Mouse (Mus musculus) neural tube, embryonic 14.5 days (tissue): ENCODE results near the gene Esr1. TPM values are rescaled to one million over a fixed set of nuclear protein-coding genes. Genes with fewer than 3 reads are reported as not detected.

ENCODE experiments used
- ATAC-seq: fragments of 200-750 bp; cut with Nextera tagmentation; 2 replicates; pipeline ENCODE4 v1.8.0; 2017; ENCODE audit warnings: low read depth, mild to moderate bottlenecking, moderate TSS enrichment, moderate library complexity
- H3K27ac ChIP-seq: fragments of 300-500 bp; sonication (generic); 2 replicates; pipeline ENCODE4 v1.5.1; 2014; ENCODE audit warnings: low read depth, mild to moderate bottlenecking, control low read depth, low read length, moderate library complexity, mixed read lengths
- H3K27me3 ChIP-seq: fragments of 300-500 bp; sonication (generic); 2 replicates; pipeline ENCODE4 v1.6.1; 2014; ENCODE audit warnings: low read length; ENCODE audit not compliant: control insufficient read depth, insufficient read depth
- H3K36me3 ChIP-seq: fragments of 300-500 bp; sonication (generic); 2 replicates; pipeline ENCODE4 v1.6.1; 2014; ENCODE audit warnings: low read length, mixed read lengths; ENCODE audit not compliant: control insufficient read depth, insufficient read depth
- H3K4me1 ChIP-seq: fragments of 300-500 bp; sonication (generic); 2 replicates; pipeline ENCODE4 v1.6.1; 2014; ENCODE audit warnings: low read length; ENCODE audit not compliant: control insufficient read depth, insufficient read depth
- H3K4me2 ChIP-seq: fragments of 300-500 bp; sonication (generic); 2 replicates; pipeline ENCODE4 v1.6.1; 2014; ENCODE audit warnings: mild to moderate bottlenecking, low read depth, low read length, control low read depth
- H3K4me3 ChIP-seq: fragments of 300-500 bp; sonication (generic); 2 replicates; pipeline ENCODE4 v1.5.1; 2014; ENCODE audit warnings: low read depth, low read length, control low read depth, mixed read lengths
- H3K9ac ChIP-seq: fragments of 300-500 bp; sonication (generic); replicated peaks from 2 replicates; pipeline ENCODE4 v1.6.1; 2014; ENCODE audit warnings: low read depth, mild to moderate bottlenecking, control low read depth, low read length, mixed read lengths
- H3K9me3 ChIP-seq: fragments of 300-500 bp; sonication (generic); 2 replicates; pipeline ENCODE4 v1.6.1; 2016; ENCODE audit warnings: low read length; ENCODE audit not compliant: control insufficient read depth
- WGBS: fragments of 180-500 bp; shearing (Covaris S2); extraction: QIAGEN DNeasy Blood & Tissue Kit; methylation state at CpG from one replicate; pipeline ENCODE4 v1.1.7; 2014; 5-methylcytosine and 5-hydroxymethylcytosine counted together
- polyA plus RNA-seq: library from polyadenylated mRNA; unstranded; fragments of >200 nt; fragmentation: Nextera tagmentation; extraction: Ambion mirVana; gene quantifications from 2 replicates; pipeline ENCODE4 v1.2.1, GENCODE M21; 2014

The Esr1 gene
- polyA plus RNA-seq, 1 experiment from 2014 or later, result 0.60 TPM

- Histone ChIP-seq H3K4me3 (no peak overlapping the region), H3K9me3 (no peaks in the 10 kb centered on the region), H3K27ac (no peak overlapping the region), H3K36me3 (no peaks in the 10 kb centered on the region), H3K4me1 (no peaks in the 10 kb centered on the region), H3K27me3 (no peaks in the 10 kb centered on the region), H3K9ac (no peak overlapping the region), H3K4me2 (no peak overlapping the region)
- WGBS, result 69% methylated on average over 3 of the region's 3 CpGs
- ATAC-seq, result no peak
Measured at GRCm38 (mm10) chr10:4798268-4798808, 186.9 kb downstream of the Esr1 start.

GRCm38 (mm10) chr10:4824366-4824765 lies 213.0 kb downstream of the Esr1 start:
- no peak overlapping the region for H3K4me3 ChIP-seq
- no peak overlapping the region for H3K4me2 ChIP-seq
- H3K4me1 ChIP-seq, result no peaks in the 10 kb centered on the region
- no peak overlapping the region for H3K27ac ChIP-seq
- H3K9ac ChIP-seq, result no peak overlapping the region
- H3K9me3 ChIP-seq, result no peaks in the 10 kb centered on the region
- WGBS, result 85% methylated on average over 5 of the region's 5 CpGs
- no peaks in the 10 kb centered on the region for H3K27me3 ChIP-seq
- no peak for ATAC-seq
- no peaks in the 10 kb centered on the region for H3K36me3 ChIP-seq

DNA sequence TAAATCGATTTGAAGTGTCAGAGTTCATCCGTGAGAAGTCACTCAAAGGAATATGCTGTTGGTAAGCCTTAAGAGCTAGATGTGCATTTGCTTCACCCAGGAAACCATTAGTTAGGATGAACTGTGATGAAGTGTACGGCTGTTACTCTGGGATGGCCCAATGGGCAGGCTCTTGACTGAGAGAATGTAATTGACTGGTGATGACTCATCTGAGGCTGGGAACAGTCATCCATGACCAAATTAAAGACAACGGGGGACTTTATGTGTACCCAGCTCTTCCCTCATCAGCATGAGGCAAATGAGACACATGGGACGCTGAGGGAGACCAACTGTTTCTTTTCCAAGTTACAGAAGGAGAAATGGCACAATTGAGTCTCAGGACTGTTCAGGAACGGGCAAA lies 219.2 kb downstream of the Esr1 start:
- H3K9me3 ChIP-seq, result no peaks in the 10 kb centered on the region
- H3K36me3 ChIP-seq, result no peaks in the 10 kb centered on the region
- 68% methylated on average over 6 of the region's 6 CpGs for WGBS
- H3K4me1 ChIP-seq, result no peaks in the 10 kb centered on the region
- no peak overlapping the region for H3K27ac ChIP-seq
- H3K9ac ChIP-seq, result no peak overlapping the region
- no peaks in the 10 kb centered on the region for H3K27me3 ChIP-seq
- peak; percentile 79; the same call in 1 of the 2 replicates for ATAC-seq
- no peak overlapping the region for H3K4me2 ChIP-seq
- no peak overlapping the region for H3K4me3 ChIP-seq

GRCm38 (mm10) chr10:4838099-4838498 lies 226.7 kb downstream of the Esr1 start:
- H3K27ac ChIP-seq, result no peak overlapping the region
- H3K9me3 ChIP-seq, result no peaks in the 10 kb centered on the region
- no peaks in the 10 kb centered on the region for H3K36me3 ChIP-seq
- H3K27me3 ChIP-seq, result no peaks in the 10 kb centered on the region
- WGBS, result 74% methylated on average over 4 of the region's 4 CpGs
- no peak overlapping the region for H3K9ac ChIP-seq
- no peak overlapping the region for H3K4me2 ChIP-seq
- H3K4me1 ChIP-seq, result no peaks in the 10 kb centered on the region
- peak; percentile 31; the same call in 1 of the 2 replicates for ATAC-seq
- no peak overlapping the region for H3K4me3 ChIP-seq

DNA sequence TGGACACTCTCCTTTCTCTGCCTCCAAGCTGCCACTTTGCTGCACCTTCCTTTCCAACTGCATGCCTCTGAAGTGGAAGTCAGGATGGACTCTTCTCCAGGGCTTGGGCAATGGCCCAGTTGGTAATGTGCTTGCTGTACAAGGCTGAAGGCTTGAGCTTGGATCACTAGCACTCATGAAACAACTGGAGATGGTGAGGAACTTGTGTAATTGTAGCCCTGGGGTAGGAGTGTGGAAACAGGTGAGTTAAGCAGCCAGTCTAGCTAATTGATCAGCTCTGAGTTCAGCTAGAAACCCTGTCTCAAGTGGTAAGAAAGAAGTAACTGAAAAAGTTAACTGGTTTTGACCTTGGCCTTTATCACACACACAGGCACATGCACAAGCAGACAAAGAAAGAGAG lies 229.6 kb downstream of the Esr1 start:
- H3K9me3 ChIP-seq, result no peaks in the 10 kb centered on the region
- no peak overlapping the region for H3K4me3 ChIP-seq
- H3K27ac ChIP-seq, result no peak overlapping the region
- no peaks in the 10 kb centered on the region for H3K36me3 ChIP-seq
- no peak overlapping the region for H3K4me2 ChIP-seq
- H3K4me1 ChIP-seq, result no peaks in the 10 kb centered on the region
- no peak for ATAC-seq
- no peak overlapping the region for H3K9ac ChIP-seq
- H3K27me3 ChIP-seq, result no peaks in the 10 kb centered on the region

DNA sequence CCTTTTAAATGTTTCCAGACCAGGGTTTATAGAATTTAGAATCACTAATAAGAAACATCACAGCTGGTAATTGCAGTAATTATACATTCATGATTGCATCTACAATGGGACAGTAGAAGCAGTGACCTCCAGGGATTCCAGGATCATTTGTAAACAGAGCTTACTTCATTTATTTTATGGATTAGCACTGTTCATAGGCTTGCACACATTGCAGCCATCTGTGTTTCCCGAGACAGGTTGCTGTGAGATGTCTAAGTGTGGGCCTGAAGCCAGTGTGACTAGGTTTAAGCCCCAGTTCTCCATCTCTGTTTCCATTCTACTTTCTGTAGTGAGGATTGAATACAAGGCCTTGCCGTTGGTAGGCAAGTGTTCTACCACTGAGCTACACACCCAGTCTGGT lies 236.1 kb downstream of the Esr1 start:
- Histone ChIP-seq H3K4me2 (no peak overlapping the region), H3K4me3 (no peak overlapping the region), H3K4me1 (no peaks in the 10 kb centered on the region), H3K9me3 (no peaks in the 10 kb centered on the region), H3K27ac (no peak overlapping the region), H3K36me3 (no peaks in the 10 kb centered on the region), H3K27me3 (no peaks in the 10 kb centered on the region), H3K9ac (no peak overlapping the region)
- ATAC-seq, result peak; percentile 68; the same call in 1 of the 2 replicates
- 69% methylated on average over 2 of the region's 2 CpGs for whole genome bisulfite sequencing

- no peaks in the 10 kb centered on the region for H3K9me3 ChIP-seq
- no peaks in the 10 kb centered on the region for H3K27me3 ChIP-seq
- no peaks in the 10 kb centered on the region for H3K4me1 ChIP-seq
- no peak for ATAC-seq
- H3K4me3 ChIP-seq, result no peak overlapping the region
- 86% methylated on average over 3 of the region's 3 CpGs for WGBS
- H3K9ac ChIP-seq, result no peak overlapping the region
- H3K4me2 ChIP-seq, result no peak overlapping the region
- H3K27ac ChIP-seq, result no peak overlapping the region
- no peaks in the 10 kb centered on the region for H3K36me3 ChIP-seq
Measured at GRCm38 (mm10) chr10:4849881-4850280, 238.5 kb downstream of the Esr1 start.

GRCm38 (mm10) chr10:4875076-4875737 lies 263.8 kb downstream of the Esr1 start:
- H3K27me3 ChIP-seq, result no peaks in the 10 kb centered on the region

GRCm38 (mm10) chr10:4881391-4881790 lies 270.0 kb downstream of the Esr1 start:
- Histone ChIP-seq H3K9me3 (no peaks in the 10 kb centered on the region), H3K4me2 (no peak overlapping the region), H3K4me1 (no peaks in the 10 kb centered on the region), H3K27ac (no peak overlapping the region), H3K9ac (no peak overlapping the region), H3K4me3 (no peak overlapping the region), H3K27me3 (no peaks in the 10 kb centered on the region), H3K36me3 (no peaks in the 10 kb centered on the region)
- WGBS, result 72% methylated on average over 1 of the region's 1 CpGs
- ATAC-seq, result no peak

More at GRCm38 (mm10) chr10:4875076-4875737, 263.8 kb downstream of the Esr1 start:
- Histone ChIP-seq H3K9ac (no peak overlapping the region), H3K27ac (no peak overlapping the region), H3K4me3 (no peak overlapping the region), H3K4me1 (no peaks in the 10 kb centered on the region), H3K9me3 (no peaks in the 10 kb centered on the region), H3K36me3 (no peaks in the 10 kb centered on the region), H3K4me2 (no peak overlapping the region)
- ATAC-seq, result no peak
- WGBS, result 60% methylated on average over 8 of the region's 8 CpGs
